Comparison of ENCODE assay signal across 9 mouse cellular contexts in genomic region chr1:155086416-155086815, GRCm38 (mm10). TPM values are rescaled to one million over a fixed set of nuclear protein-coding genes. Genes with fewer than 3 reads are reported as not detected.
DNase-seq lines count a peak whose midpoint lies in the region; ATAC-seq and TF ChIP-seq lines count a peak whose summit lies in the region.
"Had no signal": no experiment of that assay in that cellular context is flagged by ENCODE, and none has a peak within 500 bp of the region (broad histone marks: within the 10 kb centered on the region; RNA-seq: fewer than 3 reads in every experiment).

No protein-coding gene starts in this region.

- no peak for TF ChIP-seq POLR2A in cortical plate, adult 2 months (IDR thresholded peaks at IDR 0.05; ENCODE audit: extremely low read depth, insufficient read depth, low read length)

- H3K4me3 ChIP-seq in heart, embryonic 14.5 days (ENCODE audit: control insufficient read depth in 1 of 2, insufficient read depth in 1 of 2, low read depth in 1 of 2, low read length in 2 of 2) = no peak overlapping the region
- no peak overlapping the region for H3K4me3 ChIP-seq in cortical plate, adult 2 months (ENCODE audit: insufficient read depth, low read length)
- H3K4me3 ChIP-seq in intestine, embryonic 14.5 days (ENCODE audit: low read depth, low read length) = no peak overlapping the region
- no peak overlapping the region for H3K4me3 ChIP-seq in midbrain, embryonic 16.5 days (ENCODE audit: low read depth, low read length)

- H3K27me3 ChIP-seq in heart, embryonic 14.5 days (ENCODE audit: control insufficient read depth, insufficient read depth, low read length) = no peaks in the 10 kb centered on the region
- H3K27me3 ChIP-seq in intestine, embryonic 14.5 days (replicated peaks; ENCODE audit: control insufficient read depth, insufficient read depth, low read length) = no peaks in the 10 kb centered on the region
- no peaks in the 10 kb centered on the region for H3K27me3 ChIP-seq in midbrain, embryonic 16.5 days (ENCODE audit: control insufficient read depth, insufficient read depth, low read depth, low read length)

- 0 out of 2 replicates have a peak overlapping the region, but pooled peaks have one; percentile 9 for H3K9ac ChIP-seq in heart, embryonic 14.5 days (ENCODE audit: low read length)
- no peak overlapping the region for H3K9ac ChIP-seq in intestine, embryonic 14.5 days (ENCODE audit: low read length)
- H3K9ac ChIP-seq in midbrain, embryonic 16.5 days (ENCODE audit: low read depth, low read length) = no peak overlapping the region

- DNase-seq in heart, postnatal 4 days = no peak
- no peak for DNase-seq in intestine, embryonic 14.5 days (ENCODE audit: low spot score)
- no peak for DNase-seq in cerebellum, adult 11-12 months
- DNase-seq in lung, adult 18-20 months = no peak
- no peak for DNase-seq in layer of hippocampus, adult 9-10 months (ENCODE audit: low spot score)
- DNase-seq: cerebellum, adult 8-10 months had no signal

- WGBS in heart, embryonic 14.5 days = 29% methylated on average over 7 of the region's 7 CpGs
- WGBS in intestine, embryonic 14.5 days = 18% methylated on average over 7 of the region's 7 CpGs
- 8% methylated on average over 7 of the region's 7 CpGs for WGBS in midbrain, embryonic 16.5 days

- no peaks in the 10 kb centered on the region for H3K36me3 ChIP-seq in heart, embryonic 14.5 days (ENCODE audit: control insufficient read depth, insufficient read depth, low read length)
- no peaks in the 10 kb centered on the region for H3K36me3 ChIP-seq in intestine, embryonic 14.5 days (ENCODE audit: control insufficient read depth, insufficient read depth, low read length)
- H3K36me3 ChIP-seq in midbrain, embryonic 16.5 days (ENCODE audit: control insufficient read depth, insufficient read depth, low read length) = no peaks in the 10 kb centered on the region

- TF ChIP-seq CTCF in cortical plate, adult 2 months (IDR thresholded peaks at IDR 0.05; ENCODE audit: extremely low read depth, insufficient read depth, low read length) = no peak

- H3K27ac ChIP-seq in heart, embryonic 14.5 days (replicated peaks in 1 of 2; ENCODE audit: control insufficient read depth in 1 of 2, insufficient read depth in 1 of 2, low read depth in 2 of 2, low read length in 2 of 2) = 0 out of 4 replicates have a peak overlapping the region, but pooled peaks have one; percentile 0 to 12
- H3K27ac ChIP-seq in cortical plate, adult 2 months (ENCODE audit: insufficient read depth, low read length) = peak overlapping the region; percentile 9; the same call in 1 of the 2 replicates
- H3K27ac ChIP-seq in intestine, embryonic 14.5 days (ENCODE audit: low read depth) = peak overlapping the region; percentile 16; the same call in 1 of the 2 replicates
- H3K27ac ChIP-seq in midbrain, embryonic 16.5 days (ENCODE audit: low read length) = peak overlapping the region; percentile 70

- peaks cover 37 to 57% of the 10 kb centered on the region in 2 experiments for H3K4me1 ChIP-seq in heart, embryonic 14.5 days (ENCODE audit: control insufficient read depth in 2 of 2, insufficient read depth in 2 of 2, low read length in 2 of 2)
- peaks cover 10% of the 10 kb centered on the region for H3K4me1 ChIP-seq in cortical plate, adult 2 months (ENCODE audit: control insufficient read depth, insufficient read depth, low read length)
- H3K4me1 ChIP-seq in intestine, embryonic 14.5 days (replicated peaks; ENCODE audit: control insufficient read depth, insufficient read depth, low read length) = peaks cover 67% of the 10 kb centered on the region
- H3K4me1 ChIP-seq in midbrain, embryonic 16.5 days (ENCODE audit: control insufficient read depth, insufficient read depth, low read length) = peaks cover 52% of the 10 kb centered on the region

- ATAC-seq in heart, embryonic 14.5 days (ENCODE audit: insufficient number of reproducible peaks, insufficient read depth, low FRiP score, low read depth) = no peak
- no peak for ATAC-seq in intestine, embryonic 14.5 days (replicated peaks; ENCODE audit: low FRiP score, low TSS enrichment, low read depth)
- no peak for ATAC-seq in midbrain, embryonic 16.5 days

- H3K4me2 ChIP-seq in heart, embryonic 14.5 days (ENCODE audit: low read length) = no peak overlapping the region
- no peak overlapping the region for H3K4me2 ChIP-seq in intestine, embryonic 14.5 days (ENCODE audit: low read length)
- 0 out of 2 replicates have a peak overlapping the region, but pooled peaks have one; percentile 3 for H3K4me2 ChIP-seq in midbrain, embryonic 16.5 days (ENCODE audit: low read length)

- H3K9me3 ChIP-seq in heart, embryonic 14.5 days (ENCODE audit: control insufficient read depth, low read length) = no peaks in the 10 kb centered on the region
- no peaks in the 10 kb centered on the region for H3K9me3 ChIP-seq in intestine, embryonic 14.5 days (ENCODE audit: control insufficient read depth, low read length)
- no peaks in the 10 kb centered on the region for H3K9me3 ChIP-seq in midbrain, embryonic 16.5 days (replicated peaks; ENCODE audit: control insufficient read depth, low read length, poor library complexity, severe bottlenecking)

RNA-seq across cellular contexts. Expression of gene Ier5, which starts 13.0 kb away (rescaled TPM):
- polyA plus RNA-seq in heart, embryonic 14.5 days (2014; fragmentation: Nextera tagmentation; extraction: Ambion mirVana) = 8.3 and 10.4 TPM in 2 replicates
- 10 to 100 TPM; 26.1 to 26.6 TPM for total RNA-seq in heart, postnatal 4 days (2021)
- 53.3 and 53.6 TPM in 2 replicates for polyA plus RNA-seq in cortical plate, adult 2 months (2012; rRNA removed)
- 6.0 and 6.7 TPM in 2 replicates for polyA plus RNA-seq in intestine, embryonic 14.5 days (2014; fragmentation: Nextera tagmentation; extraction: Ambion mirVana)
- 4.8 and 4.9 TPM in 2 replicates for polyA plus RNA-seq in midbrain, embryonic 16.5 days (2015; fragmentation: Nextera tagmentation; extraction: Ambion mirVana)

Comparison
In these comparisons a context has a peak if more than half of its experiments do, and no peak if none do; other contexts are left out.
1. H3K27ac ChIP-seq: peak in every context shown above with its lines; median percentile 70 in midbrain, embryonic 16.5 days; 16 in intestine, embryonic 14.5 days; 9 in cortical plate, adult 2 months; 6 in heart, embryonic 14.5 days.